Mouse (Mus musculus): ENCODE results near the gene Pxmp4.

Pxmp4 gene

DNA sequence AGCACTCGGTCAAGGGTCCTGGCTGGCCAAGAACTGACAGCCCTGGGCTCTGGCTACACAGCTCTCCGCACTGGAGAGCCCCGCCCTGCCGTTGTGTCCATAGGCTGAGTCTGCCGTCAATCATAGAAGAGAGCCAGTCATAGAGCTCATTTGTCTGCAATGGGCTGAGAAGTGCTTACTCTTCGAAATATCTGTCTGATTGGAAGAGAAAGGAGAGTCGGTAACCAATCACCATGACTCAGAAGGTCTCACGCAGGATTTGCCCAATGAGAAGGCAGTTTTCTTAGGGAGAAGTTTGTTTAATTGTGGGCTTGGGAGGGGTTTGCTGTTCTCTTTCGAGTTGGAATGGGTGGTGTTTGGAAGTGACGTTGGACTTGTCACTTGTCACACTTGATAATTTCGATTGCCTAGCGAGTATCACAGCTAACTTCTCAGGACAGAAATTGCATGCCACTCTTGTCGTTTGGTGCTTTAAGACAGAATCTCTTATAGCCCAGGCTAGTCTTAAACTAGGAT, at the start of gene Pxmp4:
Gene Pxmp4, minus strand, starts transcription at position 71 of the 516 bp plus-strand sequence.
- POLR2A ChIA-PET: interaction anchor here (0.5 to 5.5 kb wide), 75 partner anchors 8 to 673 kb away, joined by 3 to 148 read pairs (median 4); partner anchors contain the start of genes Zfp341 (in 4 of the 4), 4930519P11Rik (in 3 of the 4), Actl10 (in 2 of the 4) and Raly (in 2 of the 4)
- CTCF ChIA-PET: interaction anchor here (0.5 to 4.8 kb wide), 30 partner anchors 9 to 653 kb away, joined by 3 to 58 read pairs (median 4); partner anchors contain the start of genes 4930519P11Rik (in 4 of the 4), Zfp341 (in 4 of the 4), Actl10 (in 1 of the 4) and Raly (in 1 of the 4)

- CTCF ChIA-PET: interaction anchor here in 1 of 4 experiments (0.5 kb wide), 1 partner anchor 207 kb away, joined by 5 read pairs; no protein-coding TSS in a partner anchor
- POLR2A ChIA-PET: interaction anchor here in 3 of 4 experiments (0.5 to 1.4 kb wide), 6 partner anchors 26 to 241 kb away, joined by 3 to 5 read pairs (median 4); partner anchors contain the start of gene Eif2s2 (in 1 of the 3)
These were observed 47.9 kb upstream of the Pxmp4 start, which contains the start of gene Chmp4b for GRCm38 (mm10) chr2:154651363-154651762. Chmp4b (plus strand) TSS chr2:154651705.

GRCm38 (mm10) chr2:154650404-154650803, 46.9 kb upstream of the Pxmp4 start:
- ChIA-PET POLR2A (interaction anchor here in 2 of 4 experiments (0.6 to 2.4 kb wide), 2 partner anchors 8 to 25 kb away, joined by 3 to 10 read pairs; no protein-coding TSS in a partner anchor), CTCF (interaction anchor here in 2 of 4 experiments (1.5 to 1.6 kb wide), 2 partner anchors 27 to 36 kb away, joined by 3 to 5 read pairs; no protein-coding TSS in a partner anchor)

DNA sequence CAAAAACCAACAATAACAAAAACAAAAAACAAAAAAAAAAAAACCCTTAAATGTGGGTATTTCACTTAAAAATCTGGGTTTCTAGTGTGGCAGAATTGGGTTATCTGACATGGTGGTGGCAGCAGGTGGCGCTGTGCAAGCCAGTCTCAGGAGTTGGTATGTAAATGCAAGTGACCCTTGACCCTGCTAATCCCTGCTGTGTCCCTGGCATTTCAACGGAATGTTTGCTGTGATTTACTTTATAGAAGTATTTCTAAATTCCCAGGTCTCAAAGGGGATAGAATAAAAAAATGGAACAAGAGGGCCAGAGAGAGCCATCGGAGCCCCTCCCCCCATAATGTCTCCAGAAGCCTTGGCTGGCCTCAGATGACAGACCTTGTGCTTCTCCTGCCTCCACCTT, 44.6 kb upstream of the Pxmp4 start:
- CTCF ChIA-PET: interaction anchor here in 1 of 4 experiments (1.1 to 1.3 kb wide), 3 partner anchors 9 to 24 kb away, joined by 3 to 4 read pairs (median 3); no protein-coding TSS in a partner anchor
- POLR2A ChIA-PET: interaction anchor here in 3 of 4 experiments (0.9 to 2.4 kb wide), 6 partner anchors 9 to 44 kb away, joined by 3 to 10 read pairs (median 4); partner anchors contain the start of gene Pxmp4 (in 1 of the 3)

GRCm38 (mm10) chr2:154646634-154647033, 43.1 kb upstream of the Pxmp4 start:
- POLR2A ChIA-PET: interaction anchor here in 3 of 4 experiments (0.5 to 2.9 kb wide), 12 partner anchors 9 to 148 kb away, joined by 3 to 14 read pairs (median 4); partner anchors contain the start of genes Pxmp4 (in 1 of the 3), Raly (in 1 of the 3) and Zfp341 (in 1 of the 3)
- CTCF ChIA-PET: interaction anchor here (0.6 to 2.1 kb wide), 10 partner anchors 9 to 72 kb away, joined by 3 to 17 read pairs (median 4); partner anchors contain the start of genes 4930519P11Rik (in 2 of the 4), Zfp341 (in 2 of the 4) and Pxmp4 (in 1 of the 4)

DNA sequence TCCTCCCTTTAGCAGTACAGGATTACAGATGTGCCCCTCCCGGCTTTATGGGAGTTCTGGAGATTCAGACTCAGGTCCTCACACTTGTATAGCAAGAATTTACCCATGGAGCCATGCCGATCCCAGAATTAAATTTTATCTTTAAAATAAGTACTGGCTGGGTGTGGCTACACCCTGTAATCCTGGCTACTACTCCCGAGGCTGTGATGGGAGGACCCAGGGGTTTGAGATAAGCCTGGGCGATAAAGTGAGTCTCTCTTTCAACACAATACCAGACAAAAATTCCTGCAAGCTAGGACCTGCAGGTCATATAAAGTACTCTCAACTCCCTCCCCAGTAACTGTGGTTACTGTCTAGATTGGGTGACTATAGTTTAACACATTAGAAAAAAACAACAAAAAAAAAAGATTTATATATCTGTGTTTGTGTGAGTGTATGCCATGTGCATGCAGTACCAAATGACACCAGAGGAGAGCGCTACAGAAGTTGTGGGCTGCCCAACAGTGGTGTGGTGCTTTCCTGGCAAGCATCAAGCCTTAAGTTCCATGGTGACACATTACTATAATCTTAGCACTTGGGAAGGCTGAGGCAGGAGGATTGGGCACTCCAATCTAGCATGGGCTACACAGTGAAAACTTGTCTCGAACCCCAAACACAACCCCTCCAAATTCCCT, 39.3 kb upstream of the Pxmp4 start:
- ChIA-PET CTCF (interaction anchor here in 1 of 4 experiments (1.2 kb wide), 1 partner anchor 24 kb away, joined by 3 read pairs; no protein-coding TSS in a partner anchor), POLR2A (interaction anchor here in 1 of 4 experiments (1.1 kb wide), 1 partner anchor 28 kb away, joined by 3 read pairs; no protein-coding TSS in a partner anchor)

GRCm38 (mm10) chr2:154642005-154642459, 38.5 kb upstream of the Pxmp4 start:
- POLR2A ChIA-PET: interaction anchor here in 3 of 4 experiments (1.2 to 2.1 kb wide), 3 partner anchors 10 to 214 kb away, joined by 3 to 7 read pairs (median 7); no protein-coding TSS in a partner anchor
- CTCF ChIA-PET: interaction anchor here in 2 of 4 experiments (1.1 to 1.3 kb wide), 3 partner anchors 23 to 71 kb away, joined by 3 to 4 read pairs (median 4); no protein-coding TSS in a partner anchor

DNA sequence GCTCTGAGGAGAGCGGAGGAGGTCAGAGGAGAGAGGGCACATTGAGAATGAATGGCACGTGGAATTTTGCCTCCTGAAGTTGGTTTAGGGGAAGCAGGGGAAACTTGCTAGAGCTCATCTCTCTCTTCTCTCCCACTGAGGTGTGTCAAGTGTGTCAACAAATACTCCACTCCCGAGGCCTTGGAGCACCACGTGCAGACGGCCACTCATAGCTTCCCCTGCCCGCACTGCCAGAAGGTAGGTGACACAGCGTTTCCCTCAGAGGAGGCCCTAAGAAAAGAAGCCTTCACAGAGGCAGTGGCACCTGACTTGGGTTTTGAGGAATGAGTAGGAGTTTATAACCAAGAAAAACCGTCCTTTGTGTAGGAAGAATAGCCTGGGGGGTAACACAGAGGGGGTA, 37.7 kb upstream of the Pxmp4 start:
- ChIA-PET CTCF (interaction anchor here in 3 of 4 experiments (0.7 to 1.3 kb wide), 4 partner anchors 9 to 72 kb away, joined by 3 to 5 read pairs (median 4); no protein-coding TSS in a partner anchor), POLR2A (interaction anchor here in 3 of 4 experiments (0.6 to 2.1 kb wide), 9 partner anchors 10 to 559 kb away, joined by 3 to 7 read pairs (median 3); no protein-coding TSS in a partner anchor)

GRCm38 (mm10) chr2:154639115-154639514, 35.6 kb upstream of the Pxmp4 start:
- CTCF ChIA-PET: interaction anchor here in 2 of 4 experiments (0.6 to 1.3 kb wide), 5 partner anchors 17 to 82 kb away, joined by 3 to 4 read pairs (median 3); partner anchors contain the start of genes Pxmp4 (in 1 of the 2) and Zfp341 (in 1 of the 2)
- POLR2A ChIA-PET: interaction anchor here in 2 of 4 experiments (0.6 to 2.5 kb wide), 8 partner anchors 16 to 212 kb away, joined by 3 to 13 read pairs (median 4); partner anchors contain the start of genes 4930519P11Rik (in 1 of the 2) and Zfp341 (in 1 of the 2)

DNA sequence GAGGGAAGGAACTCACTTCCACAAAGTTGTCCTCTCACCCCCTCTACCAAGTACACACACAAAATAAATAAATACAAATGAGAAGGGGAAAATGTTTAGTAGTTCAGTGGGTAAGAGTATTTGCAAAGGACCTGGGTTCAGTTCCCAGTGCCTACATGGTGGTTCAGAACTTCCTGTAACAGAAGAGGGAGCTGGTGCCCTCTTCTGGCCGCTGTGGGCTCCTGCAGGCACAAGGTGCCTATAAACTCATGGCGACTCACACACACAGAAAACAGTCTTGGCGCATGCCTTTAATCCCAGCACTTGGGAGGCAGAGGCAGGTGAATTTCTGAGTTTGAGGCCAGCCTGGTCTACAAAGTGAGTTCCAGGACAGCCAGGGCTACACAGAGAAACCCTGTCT, 35.0 kb upstream of the Pxmp4 start:
- CTCF ChIA-PET: interaction anchor here in 3 of 4 experiments (0.5 to 1.3 kb wide), 8 partner anchors 8 to 216 kb away, joined by 3 to 6 read pairs (median 4); partner anchors contain the start of genes Pxmp4 (in 1 of the 3) and Zfp341 (in 1 of the 3)
- POLR2A ChIA-PET: interaction anchor here in 2 of 4 experiments (0.6 to 2.5 kb wide), 8 partner anchors 16 to 211 kb away, joined by 3 to 13 read pairs (median 4); partner anchors contain the start of genes 4930519P11Rik (in 1 of the 2) and Zfp341 (in 1 of the 2)

DNA sequence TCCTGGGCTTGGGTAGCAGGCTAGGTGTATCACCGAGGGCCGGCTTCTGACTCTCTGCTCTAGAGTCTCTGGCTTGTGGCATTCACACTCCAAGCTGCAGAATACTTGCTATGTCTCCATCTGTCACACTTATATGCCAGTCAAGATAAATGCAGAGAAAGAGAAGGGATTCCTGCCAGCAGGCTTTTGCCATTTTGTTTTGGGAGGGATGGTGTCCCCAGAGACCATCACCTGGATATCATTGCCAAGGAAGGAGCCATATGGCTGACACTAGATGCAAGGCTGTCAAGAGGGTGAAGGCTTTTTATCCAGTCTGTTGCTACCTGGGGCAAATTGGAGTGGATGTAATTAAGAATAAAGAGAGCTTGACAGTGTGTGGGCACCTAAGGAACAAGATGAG, 32.3 kb upstream of the Pxmp4 start:
- POLR2A ChIA-PET: interaction anchor here in 3 of 4 experiments (0.7 to 4.2 kb wide), 4 partner anchors 8 to 22 kb away, joined by 3 to 19 read pairs (median 4); partner anchors contain the start of genes 4930519P11Rik (in 1 of the 3) and Zfp341 (in 1 of the 3)
- CTCF ChIA-PET: interaction anchor here in 1 of 4 experiments (1.0 kb wide), 1 partner anchor 682 kb away, joined by 3 read pairs; no protein-coding TSS in a partner anchor

GRCm38 (mm10) chr2:154633876-154634644, 30.6 kb upstream of the Pxmp4 start:
- ChIA-PET CTCF (interaction anchor here in 2 of 4 experiments (0.7 to 1.1 kb wide), 5 partner anchors 10 to 1467 kb away, joined by 3 to 5 read pairs (median 3); partner anchors contain the start of genes 4930519P11Rik (in 1 of the 2) and Zfp341 (in 1 of the 2)), POLR2A (interaction anchor here in 3 of 4 experiments (0.6 to 4.2 kb wide), 4 partner anchors 20 to 75 kb away, joined by 3 to 19 read pairs (median 6); partner anchors contain the start of genes 4930519P11Rik (in 2 of the 3) and Zfp341 (in 2 of the 3))

DNA sequence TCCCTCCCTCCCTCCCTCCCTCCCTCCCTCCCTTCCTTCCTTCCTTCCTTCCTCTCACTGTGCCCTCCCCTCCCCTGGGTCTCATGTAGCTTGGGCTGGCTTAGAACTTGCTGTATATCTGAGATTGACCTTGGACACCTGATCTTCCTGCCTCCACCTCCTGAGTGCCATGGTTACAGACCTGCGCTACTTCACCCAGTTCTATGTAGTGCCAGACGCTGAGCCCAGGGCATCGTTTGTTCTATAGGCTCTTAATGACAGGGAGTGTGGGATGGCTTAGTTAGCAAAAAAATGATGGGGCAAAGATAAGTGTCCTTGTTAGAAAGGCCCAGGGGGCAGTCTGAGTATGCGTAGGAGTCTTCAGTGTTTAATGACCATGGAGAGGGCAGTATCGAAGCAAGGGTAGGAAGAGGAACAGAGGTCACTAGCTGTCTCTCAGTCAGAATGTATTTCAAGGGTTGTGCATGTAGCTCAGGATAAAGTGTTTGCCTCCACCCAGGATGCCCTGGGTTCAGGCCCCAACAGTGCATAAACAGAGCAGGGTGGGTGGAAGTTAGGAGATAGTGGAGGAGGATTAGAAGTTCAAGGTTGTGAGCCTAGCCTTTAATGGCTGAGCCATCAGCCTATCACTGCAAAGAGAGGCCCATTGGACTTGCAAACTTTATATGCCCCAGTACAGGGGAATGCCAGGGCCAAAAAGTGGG, 29.7 kb upstream of the Pxmp4 start:
- POLR2A ChIA-PET: interaction anchor here in 2 of 4 experiments (0.6 to 4.2 kb wide), 9 partner anchors 18 to 986 kb away, joined by 3 to 19 read pairs (median 4); partner anchors contain the start of genes 4930519P11Rik (in 2 of the 2), Zfp341 (in 2 of the 2) and Pxmp4 (in 1 of the 2)
- CTCF ChIA-PET: interaction anchor here in 2 of 4 experiments (0.6 to 1.3 kb wide), 6 partner anchors 9 to 1087 kb away, joined by 3 to 6 read pairs (median 3); partner anchors contain the start of genes 4930519P11Rik (in 1 of the 2), Pxmp4 (in 1 of the 2) and Zfp341 (in 1 of the 2)

- POLR2A ChIA-PET: interaction anchor here in 2 of 4 experiments (0.8 to 1.9 kb wide), 5 partner anchors 9 to 180 kb away, joined by 3 to 7 read pairs (median 5); partner anchors contain the start of genes 4930519P11Rik (in 1 of the 2), Pxmp4 (in 1 of the 2) and Zfp341 (in 1 of the 2)
- CTCF ChIA-PET: interaction anchor here in 2 of 4 experiments (0.6 to 1.3 kb wide), 4 partner anchors 8 to 1252 kb away, joined by 3 to 5 read pairs (median 3); partner anchors contain the start of gene Pxmp4 (in 1 of the 2)
These were observed 28.8 kb upstream of the Pxmp4 start for GRCm38 (mm10) chr2:154632203-154632780.

- ChIA-PET POLR2A (interaction anchor here in 3 of 4 experiments (0.6 to 1.9 kb wide), 7 partner anchors 11 to 1014 kb away, joined by 3 to 7 read pairs (median 3); partner anchors contain the start of genes 4930519P11Rik (in 2 of the 3), Pxmp4 (in 1 of the 3) and Zfp341 (in 1 of the 3)), CTCF (interaction anchor here in 1 of 4 experiments (0.5 kb wide), 1 partner anchor 83 kb away, joined by 3 read pairs; no protein-coding TSS in a partner anchor)
These were observed 27.0 kb upstream of the Pxmp4 start for GRCm38 (mm10) chr2:154630531-154630930.

Measured in embryonic stem cell, embryonic (primary cell).